Mouse (Mus musculus): ENCODE measurements around the gene Hao2.

GRCm38 (mm10) chr3:98851853-98852252 is 41.2 kb downstream of the Hao2 start:
- TF ChIP-seq CTCF (IDR thresholded peaks at IDR 0.05; ENCODE audit: control insufficient read depth, insufficient read depth, insufficient replicate concordance, low read depth, low read length): no peak
- no peak for TF ChIP-seq POLR2A (IDR thresholded peaks at IDR 0.05; ENCODE audit: control insufficient read depth, low read depth, low read length)
